Mouse (Mus musculus) liver, postnatal 0 days (tissue): ENCODE results near the gene Snx14. TPM values are rescaled to one million over a fixed set of nuclear protein-coding genes. Genes with fewer than 3 reads are reported as not detected.

Source experiments
- ATAC-seq: fragments of 200-750 bp; cut with Nextera tagmentation; 2 replicates; pipeline ENCODE4 v1.8.0; 2017; ENCODE audit warnings: mild to moderate bottlenecking, moderate library complexity
- DNase-seq: peaks from one replicate; pipeline ENCODE4 v3.0.0-alpha.2; 2016
- H3K27ac ChIP-seq: fragments of 300-500 bp; sonication (generic); 2 replicates; pipeline ENCODE4 v1.5.1; 2014; ENCODE audit warnings: antibody characterized with exemption, moderate library complexity, mild to moderate bottlenecking, low read depth
- H3K27me3 ChIP-seq: fragments of 300-500 bp; sonication (generic); 2 replicates; pipeline ENCODE4 v1.6.1; 2014; ENCODE audit warnings: low read length, control low read depth, mixed read lengths; ENCODE audit not compliant: insufficient read depth
- H3K36me3 ChIP-seq: fragments of 300-500 bp; sonication (generic); replicated peaks from 2 replicates; pipeline ENCODE4 v1.6.1; 2014; ENCODE audit warnings: mild to moderate bottlenecking, control low read depth, low read length, moderate library complexity, mixed read lengths; ENCODE audit not compliant: insufficient read depth
- H3K4me1 ChIP-seq: fragments of 300-500 bp; sonication (generic); 2 replicates; pipeline ENCODE4 v1.6.1; 2014; ENCODE audit warnings: antibody characterized with exemption, mild to moderate bottlenecking, control low read depth; ENCODE audit not compliant: insufficient read depth
- H3K4me2 ChIP-seq: fragments of 300-500 bp; sonication (generic); 2 replicates; pipeline ENCODE4 v1.6.1; 2014; ENCODE audit warnings: low read depth, mild to moderate bottlenecking, low read length, moderate library complexity, mixed read lengths
- H3K4me3 ChIP-seq: fragments of 300-500 bp; sonication (generic); 2 replicates; pipeline ENCODE4 v1.5.1; 2014; ENCODE audit warnings: low read depth, low read length
- H3K9ac ChIP-seq: fragments of 300-500 bp; sonication (generic); replicated peaks from 2 replicates; pipeline ENCODE4 v1.6.1; 2014; ENCODE audit warnings: mild to moderate bottlenecking, moderate library complexity
- H3K9me3 ChIP-seq: fragments of 300-500 bp; sonication (generic); 2 replicates; pipeline ENCODE4 v1.6.1; 2016; ENCODE audit warnings: mild to moderate bottlenecking, control low read depth, low read length, mixed read lengths
- CTCF ChIP-seq: sonication (generic); IDR thresholded peaks from 2 replicates; pipeline ENCODE4 v1.5.1; 2016; ENCODE audit warnings: antibody characterized with exemption, low read depth
- EP300 ChIP-seq: IDR thresholded peaks from 2 replicates; pipeline ENCODE4 v1.6.1; 2016; ENCODE audit warnings: antibody characterized with exemption, low read depth, mild to moderate bottlenecking
- WGBS: fragments of 180-500 bp; shearing (Covaris S2); extraction: QIAGEN DNeasy Blood & Tissue Kit; methylation state at CpG from one replicate; pipeline ENCODE4 v1.1.7; 2014; ENCODE audit not compliant: insufficient replicate concordance; 5-methylcytosine and 5-hydroxymethylcytosine counted together
- polyA plus RNA-seq: library from polyadenylated mRNA; unstranded; fragments of >200 nt; fragmentation: Nextera tagmentation; extraction: Ambion mirVana; gene quantifications from 2 replicates; pipeline ENCODE4 v1.2.1, GENCODE M21; 2015

Gene Snx14
- polyA plus RNA-seq, 1 experiment from 2014 or later: 7.9 TPM

DNA sequence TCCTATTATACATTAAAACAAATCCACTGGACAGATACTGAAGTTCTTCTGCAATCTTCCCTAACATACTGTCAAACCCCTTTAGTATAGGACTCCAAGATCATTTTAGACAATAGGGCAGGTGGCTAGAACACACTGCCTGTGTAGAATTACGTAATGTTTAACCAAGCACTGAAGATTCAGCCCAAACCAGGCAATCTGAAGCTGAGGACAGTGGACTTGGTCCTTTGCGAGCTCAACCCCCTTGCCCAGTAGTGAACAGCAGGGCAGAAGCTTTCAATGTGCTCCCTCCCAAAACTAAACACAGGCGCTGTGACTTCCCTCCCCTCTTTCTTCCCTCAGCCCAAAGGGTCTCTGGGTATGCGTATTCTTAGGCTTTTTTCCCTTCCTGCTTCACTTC, 71.9 kb downstream of the Snx14 start:
- DNase-seq (no peak), ATAC-seq (peak; percentile 86)
- H3K9me3 ChIP-seq: no peaks in the 10 kb centered on the region
- H3K36me3 ChIP-seq: peaks cover 12% of the 10 kb centered on the region; the same call in 1 of the 2 replicates
- no peak overlapping the region for H3K9ac ChIP-seq
- 63% methylated on average over 4 of the region's 4 CpGs for WGBS
- no peaks in the 10 kb centered on the region for H3K27me3 ChIP-seq
- H3K4me3 ChIP-seq: no peak overlapping the region
- no peak overlapping the region for H3K27ac ChIP-seq
- H3K4me1 ChIP-seq: peaks cover 3% of the 10 kb centered on the region; the same call in 1 of the 2 replicates
- TF ChIP-seq EP300 (no peak), CTCF (no peak)
- no peak overlapping the region for H3K4me2 ChIP-seq

DNA sequence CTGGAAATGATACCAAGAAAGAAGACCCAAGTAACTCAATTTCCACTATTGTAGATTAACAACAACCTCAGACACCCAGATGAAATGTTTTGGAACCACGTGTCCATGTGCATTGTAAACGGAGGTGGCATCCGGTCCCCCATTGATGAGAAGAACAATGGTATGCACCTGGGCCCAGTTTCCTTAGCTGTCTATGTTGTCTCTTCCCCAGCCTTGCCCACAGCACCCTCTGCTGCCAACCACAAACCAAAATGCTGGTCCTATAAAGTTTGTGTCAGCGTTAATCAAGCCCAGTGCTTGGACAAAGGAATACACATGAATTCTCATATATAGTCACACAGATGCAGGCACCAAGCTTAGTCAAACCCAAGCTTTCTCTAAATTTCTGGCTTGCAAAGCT, 72.5 kb downstream of the Snx14 start:
- H3K4me3 ChIP-seq: no peak overlapping the region
- WGBS: 74% methylated on average over 4 of the region's 4 CpGs
- no peak overlapping the region for H3K27ac ChIP-seq
- H3K4me1 ChIP-seq: peaks cover 3% of the 10 kb centered on the region; the same call in 1 of the 2 replicates
- H3K27me3 ChIP-seq: no peaks in the 10 kb centered on the region
- peaks cover 12% of the 10 kb centered on the region; the same call in 1 of the 2 replicates for H3K36me3 ChIP-seq
- ATAC-seq (peak; percentile 44; the same call in 1 of the 2 replicates), DNase-seq (no peak)
- no peak overlapping the region for H3K4me2 ChIP-seq
- H3K9ac ChIP-seq: no peak overlapping the region
- peak; percentile 47 for TF ChIP-seq CTCF
- no peak for TF ChIP-seq EP300
- H3K9me3 ChIP-seq: no peaks in the 10 kb centered on the region

DNA sequence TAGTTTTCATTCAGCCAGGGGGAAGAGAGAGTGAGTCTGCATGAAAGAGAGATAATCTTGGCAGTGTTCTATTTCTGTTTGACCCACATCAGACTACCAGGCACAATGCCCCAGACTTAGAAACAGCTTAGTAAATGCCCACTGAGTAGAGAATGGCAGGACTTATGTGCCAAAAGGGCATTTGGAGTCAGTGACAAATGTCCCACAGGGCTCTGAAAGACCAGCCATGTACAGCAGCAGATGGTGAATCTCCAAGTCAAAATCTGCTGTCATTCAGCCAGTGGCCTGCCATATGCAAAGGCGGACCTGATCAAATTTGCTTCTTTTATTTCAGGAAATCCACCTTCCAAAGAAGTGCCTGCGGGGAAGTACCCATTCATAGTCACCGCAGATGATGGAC, 75.7 kb downstream of the Snx14 start:
- peaks cover 12% of the 10 kb centered on the region; the same call in 1 of the 2 replicates for H3K36me3 ChIP-seq
- H3K27me3 ChIP-seq: no peaks in the 10 kb centered on the region
- no peak for ATAC-seq
- whole genome bisulfite sequencing: 85% methylated on average over 3 of the region's 3 CpGs
- no peak overlapping the region for H3K9ac ChIP-seq
- H3K4me3 ChIP-seq: no peak overlapping the region
- H3K9me3 ChIP-seq: no peaks in the 10 kb centered on the region
- H3K4me2 ChIP-seq: no peak overlapping the region
- no peak for TF ChIP-seq CTCF
- no peak for TF ChIP-seq EP300
- DNase-seq: no peak
- H3K27ac ChIP-seq: no peak overlapping the region
- peaks cover 3% of the 10 kb centered on the region; the same call in 1 of the 2 replicates for H3K4me1 ChIP-seq

DNA sequence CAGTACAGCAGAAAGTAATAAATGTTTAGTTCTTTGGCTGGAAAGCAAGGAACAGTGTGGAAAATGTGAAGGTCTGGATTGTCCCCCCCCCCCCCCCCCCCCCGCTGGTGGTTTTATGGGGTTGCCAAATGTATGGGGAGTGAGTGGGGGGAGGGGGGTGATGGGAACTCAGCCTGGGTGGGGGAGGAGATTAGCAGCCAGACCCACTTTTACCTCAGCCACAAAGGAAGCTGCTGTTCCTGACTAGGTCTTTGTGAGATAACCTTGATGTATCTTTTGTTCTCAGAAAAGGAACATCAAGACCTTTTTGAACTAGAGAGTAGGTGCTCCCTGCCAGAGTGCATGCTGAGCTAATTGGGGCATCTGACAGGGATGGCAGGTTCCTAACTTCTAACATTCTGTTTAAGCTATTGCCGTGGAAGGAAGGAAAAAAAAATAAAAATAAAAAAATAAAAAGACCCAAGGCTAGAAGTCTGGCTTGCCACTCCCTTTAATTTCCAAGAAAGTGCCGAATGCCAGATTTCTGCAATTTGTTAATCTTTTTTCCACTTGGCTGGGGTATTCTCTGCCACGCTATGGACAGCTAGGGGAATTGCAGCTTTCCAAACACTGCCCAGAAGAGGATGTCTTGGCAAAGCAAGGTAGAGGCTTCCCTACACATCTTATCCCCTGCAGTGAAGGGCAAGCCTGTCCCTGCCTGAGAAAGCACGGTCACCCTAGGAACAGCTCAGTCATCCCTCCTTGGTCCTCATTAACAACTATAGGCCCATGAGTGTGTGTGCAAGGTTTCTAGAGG, 76.5 kb downstream of the Snx14 start:
- DNase-seq (no peak), ATAC-seq (no peak)
- WGBS: 47% methylated on average over 4 of the region's 5 CpGs

DNA sequence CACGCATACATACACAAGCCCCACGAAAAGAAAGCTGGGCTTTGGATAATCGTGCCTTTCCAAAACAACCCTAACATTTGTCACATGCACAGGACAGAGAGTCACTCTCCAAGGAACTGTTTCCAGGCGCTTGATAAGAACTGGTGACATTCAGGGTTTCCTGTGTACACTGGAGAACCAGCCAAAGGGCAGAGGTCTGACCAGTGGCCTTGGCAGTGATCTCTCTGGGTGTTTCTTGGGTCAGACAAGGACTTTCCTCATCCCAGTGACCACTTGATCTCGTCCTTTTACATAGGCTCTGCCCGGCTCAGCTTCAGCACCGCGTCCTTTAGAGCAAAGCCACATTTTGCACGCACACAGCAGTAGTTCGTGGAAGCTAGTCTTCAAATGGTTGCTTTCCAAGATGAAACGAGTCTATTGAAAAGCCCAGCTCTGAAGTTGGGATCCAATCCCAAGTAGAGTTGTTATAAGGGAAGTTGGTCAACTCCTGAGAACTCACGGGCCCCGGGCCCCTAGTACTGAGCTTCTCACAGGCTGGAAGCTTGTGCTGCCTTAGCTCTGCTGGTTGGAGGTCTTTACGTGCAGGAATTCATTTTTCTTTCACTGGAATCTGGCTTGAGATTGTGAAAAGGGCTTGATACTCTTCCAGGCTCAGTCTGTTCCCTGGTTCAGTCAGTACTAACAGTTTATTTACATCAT, 77.4 kb downstream of the Snx14 start:
- Histone ChIP-seq H3K4me3 (no peak overlapping the region), H3K4me2 (no peak overlapping the region), H3K27ac (0 out of 2 replicates have a peak overlapping the region, but pooled peaks have one; percentile 1), H3K36me3 (peaks cover 12% of the 10 kb centered on the region; the same call in 1 of the 2 replicates), H3K9ac (no peak overlapping the region), H3K4me1 (peaks cover 2% of the 10 kb centered on the region; the same call in 1 of the 2 replicates), H3K9me3 (no peaks in the 10 kb centered on the region), H3K27me3 (no peaks in the 10 kb centered on the region)
- TF ChIP-seq EP300 (no peak), CTCF (no peak)
- whole genome bisulfite sequencing: 53% methylated on average over 14 of the region's 14 CpGs
- no peak for ATAC-seq
- DNase-seq: no peak

More for the DNA sequence above, 76.5 kb downstream of the Snx14 start:
- TF ChIP-seq EP300: no peak
- TF ChIP-seq CTCF: peak; percentile 23
- H3K9me3 ChIP-seq: no peaks in the 10 kb centered on the region
- no peak overlapping the region for H3K27ac ChIP-seq
- H3K27me3 ChIP-seq: no peaks in the 10 kb centered on the region
- H3K4me2 ChIP-seq: no peak overlapping the region
- peaks cover 2% of the 10 kb centered on the region; the same call in 1 of the 2 replicates for H3K4me1 ChIP-seq
- no peak overlapping the region for H3K9ac ChIP-seq
- H3K36me3 ChIP-seq: peaks cover 12% of the 10 kb centered on the region; the same call in 1 of the 2 replicates
- no peak overlapping the region for H3K4me3 ChIP-seq

DNA sequence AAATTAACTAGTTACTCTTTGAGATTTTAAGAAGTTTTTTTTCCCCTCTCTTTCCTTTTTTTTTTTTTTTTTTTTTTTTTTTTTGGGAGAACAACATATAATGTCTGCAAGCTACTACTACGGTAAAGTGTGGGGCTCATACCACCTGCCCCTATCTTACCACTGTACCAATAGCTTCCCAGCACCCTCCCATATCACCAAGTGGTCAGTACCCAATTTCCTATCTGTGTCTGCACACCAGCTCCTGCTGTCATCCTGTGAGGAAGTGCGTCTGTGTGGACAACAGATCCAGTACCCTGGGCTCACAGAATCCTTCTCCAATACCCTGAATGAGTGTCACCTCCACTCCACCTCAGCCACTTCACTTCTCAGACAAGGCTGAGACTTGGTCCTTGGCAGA, 79.6 kb downstream of the Snx14 start:
- Histone ChIP-seq H3K4me3 (no peak overlapping the region), H3K27me3 (no peaks in the 10 kb centered on the region), H3K9ac (no peak overlapping the region), H3K27ac (no peak overlapping the region), H3K4me1 (peaks cover 3% of the 10 kb centered on the region; the same call in 1 of the 2 replicates), H3K9me3 (no peaks in the 10 kb centered on the region), H3K4me2 (no peak overlapping the region), H3K36me3 (peaks cover 3% of the 10 kb centered on the region; the same call in 1 of the 2 replicates)
- WGBS: 47% methylated on average over 2 of the region's 2 CpGs
- TF ChIP-seq EP300 (no peak), CTCF (no peak)
- DNase-seq (no peak), ATAC-seq (no peak)
